Mouse (Mus musculus) heart, embryonic 15.5 days (tissue): Measurements from ENCODE around the gene Zkscan5. TPM values are rescaled to one million over a fixed set of nuclear protein-coding genes. Genes with fewer than 3 reads are reported as not detected.
A peak's percentile ranks its signal among the peaks of the same experiment; 100 is the strongest.

Source experiments
- ATAC-seq: fragments of 200-750 bp; cut with Nextera tagmentation; replicated peaks from 2 replicates; pipeline ENCODE4 v1.8.0; 2017; ENCODE audit warnings: low read depth, moderate TSS enrichment; ENCODE audit not compliant: insufficient number of reproducible peaks, insufficient read depth, low FRiP score
- H3K27ac ChIP-seq: fragments of 300-500 bp; sonication (generic); 2 replicates; pipeline ENCODE4 v1.5.1; 2015; ENCODE audit warnings: mild to moderate bottlenecking, inconsistent platforms
- H3K27me3 ChIP-seq: fragments of 300-500 bp; sonication (generic); 2 replicates; pipeline ENCODE4 v1.6.1; 2015; ENCODE audit warnings: inconsistent platforms
- H3K36me3 ChIP-seq: fragments of 300-500 bp; sonication (generic); 2 replicates; pipeline ENCODE4 v1.6.1; 2015; ENCODE audit warnings: mild to moderate bottlenecking, inconsistent platforms
- H3K4me1 ChIP-seq: fragments of 300-500 bp; sonication (generic); replicated peaks from 2 replicates; pipeline ENCODE4 v1.6.1; 2015; ENCODE audit warnings: inconsistent platforms
- H3K4me2 ChIP-seq: fragments of 300-500 bp; sonication (generic); 2 replicates; pipeline ENCODE4 v1.6.1; 2015; ENCODE audit warnings: inconsistent platforms, mild to moderate bottlenecking, moderate library complexity
- H3K4me3 ChIP-seq: fragments of 300-500 bp; sonication (generic); 2 replicates; pipeline ENCODE4 v1.5.1; 2015; ENCODE audit warnings: mild to moderate bottlenecking, inconsistent platforms
- H3K9ac ChIP-seq: fragments of 300-500 bp; sonication (generic); 2 replicates; pipeline ENCODE4 v1.6.1; 2015; ENCODE audit warnings: mild to moderate bottlenecking, inconsistent platforms
- H3K9me3 ChIP-seq: fragments of 300-500 bp; sonication (generic); replicated peaks from 2 replicates; pipeline ENCODE4 v1.6.1; 2016; ENCODE audit warnings: inconsistent platforms
- WGBS: fragments of 180-500 bp; shearing (Covaris S2); methylation state at CpG from one replicate; pipeline ENCODE4 v1.1.7; 2015; ENCODE audit warnings: mixed read lengths; 5-methylcytosine and 5-hydroxymethylcytosine counted together
- polyA plus RNA-seq: library from polyadenylated mRNA; unstranded; fragments of >200 nt; fragmentation: Nextera tagmentation; extraction: Ambion mirVana; gene quantifications from 2 replicates; pipeline ENCODE4 v1.2.1, GENCODE M21; 2015

The Zkscan5 gene
- polyA plus RNA-seq, 1 experiment from 2014 or later = 8.4 TPM

DNA sequence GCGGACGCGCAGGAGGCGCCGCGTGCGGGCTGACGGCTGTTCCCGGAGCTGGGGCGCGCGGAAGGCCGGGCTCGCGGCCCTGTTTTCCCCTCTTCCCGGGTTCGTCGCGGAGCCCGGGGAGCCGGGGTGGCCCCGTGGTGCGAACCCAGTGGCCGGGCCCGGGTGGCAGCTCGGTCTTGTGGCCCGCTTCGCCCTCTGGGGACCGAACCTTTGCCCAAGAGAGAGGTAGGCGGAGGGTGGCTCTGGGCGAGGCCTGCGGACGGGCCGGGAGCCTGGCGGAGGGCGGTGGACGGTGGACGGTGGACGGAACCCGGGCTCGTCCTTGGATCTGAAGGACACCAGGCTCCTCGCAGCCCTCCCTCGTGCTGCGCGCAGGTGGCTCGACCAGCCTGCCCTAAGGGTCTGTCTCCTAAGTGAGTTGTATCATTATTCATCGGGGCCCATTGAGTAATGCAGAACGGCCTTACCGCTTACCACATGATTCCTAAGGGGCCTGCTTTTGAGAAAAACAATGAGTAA, 27.6 kb downstream of the Zkscan5 start:
- peak overlapping the region; percentile 94 for H3K27ac ChIP-seq
- peak overlapping the region; percentile 98 for H3K9ac ChIP-seq
- peak overlapping the region; percentile 75 for H3K4me3 ChIP-seq
- ATAC-seq = peak; percentile 61
- WGBS = under 1% methylated on average over 44 of the region's 49 CpGs
- H3K9me3 ChIP-seq = no peaks in the 10 kb centered on the region
- peaks cover 14% of the 10 kb centered on the region for H3K4me1 ChIP-seq
- H3K36me3 ChIP-seq = peaks cover 35% of the 10 kb centered on the region
- H3K4me2 ChIP-seq = peak overlapping the region; percentile 72
- H3K27me3 ChIP-seq = no peaks in the 10 kb centered on the region

DNA sequence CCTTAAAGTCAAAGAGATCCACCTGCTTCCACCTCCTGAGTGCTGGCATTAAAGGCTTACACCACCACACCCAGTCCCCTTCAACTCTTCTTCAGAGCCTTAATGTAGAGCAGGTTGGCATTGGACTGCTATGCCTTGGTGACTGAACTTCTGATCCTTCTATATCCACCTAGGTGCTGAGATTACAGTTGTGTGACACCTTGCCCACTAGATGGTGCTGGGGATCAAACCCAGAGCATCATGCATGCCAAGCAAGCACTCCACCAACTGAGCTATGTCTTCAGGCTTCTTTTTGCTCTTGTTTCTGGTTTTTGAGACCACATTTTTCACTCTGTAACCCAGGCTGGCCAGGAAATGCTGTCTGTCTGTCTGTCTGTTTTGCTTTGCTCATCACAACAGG, 30.3 kb downstream of the Zkscan5 start:
- H3K4me1 ChIP-seq = peaks cover 16% of the 10 kb centered on the region
- peaks cover 56% of the 10 kb centered on the region for H3K36me3 ChIP-seq
- H3K9ac ChIP-seq = no peak overlapping the region
- H3K4me3 ChIP-seq = no peak overlapping the region
- H3K27ac ChIP-seq = no peak overlapping the region
- no peak for ATAC-seq
- H3K9me3 ChIP-seq = no peaks in the 10 kb centered on the region
- H3K4me2 ChIP-seq = no peak overlapping the region
- no peaks in the 10 kb centered on the region for H3K27me3 ChIP-seq

- H3K9me3 ChIP-seq = 0 out of 2 replicates have a peak, but pooled peaks cover 6% of the 10 kb centered on the region
- 89% methylated on average over 3 of the region's 3 CpGs for WGBS
- no peaks in the 10 kb centered on the region for H3K4me1 ChIP-seq
- H3K4me3 ChIP-seq = no peak overlapping the region
- no peak overlapping the region for H3K9ac ChIP-seq
- H3K27ac ChIP-seq = no peak overlapping the region
- H3K36me3 ChIP-seq = peaks cover 59% of the 10 kb centered on the region
- H3K4me2 ChIP-seq = no peak overlapping the region
- no peak for ATAC-seq
- no peaks in the 10 kb centered on the region for H3K27me3 ChIP-seq
Measured at GRCm38 (mm10) chr5:145249520-145249919, 45.2 kb downstream of the Zkscan5 start.

Other genes starting within 250 kb of the Zkscan5 start
- gene Smurf1, start 238.7 kb upstream of the Zkscan5 start, polyA plus RNA-seq = 11.3 and 13.8 TPM in 2 replicates
- gene Gm4871, start 171.8 kb upstream of the Zkscan5 start, polyA plus RNA-seq = not detected in 2 replicates
- not detected in 2 replicates for gene 1700018F24Rik, start 161.6 kb upstream of the Zkscan5 start, polyA plus RNA-seq
- gene Arpc1a, start 120.7 kb upstream of the Zkscan5 start, polyA plus RNA-seq = 86.8 and 96.4 TPM in 2 replicates
- not detected in 2 replicates for gene Kpna7, start 120.5 kb upstream of the Zkscan5 start, polyA plus RNA-seq
- 214 and 308 TPM in 2 replicates for gene Arpc1b, start 90.3 kb upstream of the Zkscan5 start, polyA plus RNA-seq
- gene Pdap1, start 64.3 kb upstream of the Zkscan5 start, polyA plus RNA-seq = 52.1 and 65.4 TPM in 2 replicates
- gene Bud31, start 64.2 kb upstream of the Zkscan5 start, polyA plus RNA-seq = 113 and 116 TPM in 2 replicates
- 11.9 and 15.8 TPM in 2 replicates for gene Ptcd1, start 37.5 kb upstream of the Zkscan5 start, polyA plus RNA-seq
- gene Cpsf4, start 37.3 kb upstream of the Zkscan5 start, polyA plus RNA-seq = 20.9 and 28.2 TPM in 2 replicates
- 1,147 and 1,514 TPM in 2 replicates for gene Atp5j2, start 12.5 kb upstream of the Zkscan5 start, polyA plus RNA-seq
- gene Zkscan14, start 2.7 kb upstream of the Zkscan5 start, polyA plus RNA-seq = 6.0 and 7.4 TPM in 2 replicates
- 27.4 and 29.6 TPM in 2 replicates for gene Zfp655, start 27.2 kb downstream of the Zkscan5 start, polyA plus RNA-seq
- gene Zscan25, start 75.9 kb downstream of the Zkscan5 start, polyA plus RNA-seq = 0.40 and 0.62 TPM in 2 replicates
- not detected in 2 replicates for gene Cyp3a57, start 140.7 kb downstream of the Zkscan5 start, polyA plus RNA-seq